9 mouse cellular contexts compared by ENCODE assay signal in the genomic region with DNA sequence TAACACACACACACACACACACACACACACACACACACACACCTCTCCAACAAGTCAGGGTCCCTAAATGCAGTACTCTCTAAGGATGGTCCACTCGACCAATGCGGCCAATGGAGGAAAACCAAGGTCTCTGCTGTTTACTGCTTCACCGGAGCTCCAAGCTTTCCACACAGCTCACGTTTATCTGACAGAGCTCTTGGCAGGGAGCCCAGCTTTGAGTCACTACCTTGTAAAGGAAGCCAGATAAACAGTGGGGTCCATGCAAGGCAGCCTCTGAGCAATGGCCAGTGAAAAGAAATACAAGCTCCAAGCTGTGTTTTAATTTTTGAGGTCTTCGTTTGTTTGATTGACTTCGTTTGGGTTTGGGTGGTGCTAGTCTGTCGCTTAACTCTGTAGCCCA.
A peak's percentile ranks its signal among the peaks of the same experiment; 100 is the strongest.
DNase-seq lines count a peak whose midpoint lies in the region; ATAC-seq and TF ChIP-seq lines count a peak whose summit lies in the region.
"Had no signal": no experiment of that assay in that cellular context is flagged by ENCODE, and none has a peak within 500 bp of the region (broad histone marks: within the 10 kb centered on the region; RNA-seq: fewer than 3 reads in every experiment).

No protein-coding gene starts in this region.

- H3K9ac ChIP-seq in forebrain, embryonic 14.5 days (ENCODE audit: low read length) = no peak overlapping the region
- no peak overlapping the region for H3K9ac ChIP-seq in intestine, embryonic 14.5 days (ENCODE audit: low read length)
- H3K9ac ChIP-seq in neural tube, embryonic 15.5 days (replicated peaks) = no peak overlapping the region

- DNase-seq in NIH3T3 (ENCODE audit: low read depth) (peak; percentile 96), liver (peak; percentile 80)
- peak; percentile 96 for DNase-seq in adrenal gland, postnatal 14 days
- DNase-seq in forebrain, embryonic 14.5 days (ENCODE audit: low spot score) = peak; percentile 91
- DNase-seq in intestine, embryonic 14.5 days (ENCODE audit: low spot score) = peak; percentile 87
- no peak for DNase-seq in thymus, adult 2 months
- no peak for DNase-seq in gastrocnemius, adult 8-10 months (ENCODE audit: low spot score in 2 of 2)

- ATAC-seq in forebrain, embryonic 14.5 days = peak; percentile 54
- peak; percentile 86 for ATAC-seq in intestine, embryonic 14.5 days (replicated peaks; ENCODE audit: low FRiP score, low TSS enrichment, low read depth)
- ATAC-seq in neural tube, embryonic 15.5 days (ENCODE audit: low FRiP score) = peak; percentile 59; the same call in 1 of the 2 replicates

- TF ChIP-seq CTCF in thymus, adult 2 months (IDR thresholded peaks at IDR 0.05; ENCODE audit: borderline replicate concordance, control insufficient read depth, extremely low read depth, insufficient read depth, low read length, poor library complexity) = no peak

- WGBS in forebrain, embryonic 14.5 days = 20% methylated on average over 7 of the region's 7 CpGs
- WGBS in intestine, embryonic 14.5 days = 13% methylated on average over 7 of the region's 7 CpGs
- 39% methylated on average over 7 of the region's 7 CpGs for WGBS in neural tube, embryonic 15.5 days
- 51% methylated on average over 7 of the region's 7 CpGs for WGBS in thymus, adult 2 months

- H3K27me3 ChIP-seq in forebrain, embryonic 14.5 days (replicated peaks; ENCODE audit: control insufficient read depth, insufficient read depth, low read length) = peaks cover 4% of the 10 kb centered on the region; the same call in 1 of the 2 replicates
- no peaks in the 10 kb centered on the region; the same call in 1 of the 2 replicates for H3K27me3 ChIP-seq in intestine, embryonic 14.5 days (replicated peaks; ENCODE audit: control insufficient read depth, insufficient read depth, low read length)
- H3K27me3 ChIP-seq in neural tube, embryonic 15.5 days (replicated peaks) = peaks cover 18% of the 10 kb centered on the region
- no peaks in the 10 kb centered on the region for H3K27me3 ChIP-seq in thymus, adult 2 months (ENCODE audit: control insufficient read depth, insufficient read depth, low read length)

- H3K4me1 ChIP-seq in forebrain, embryonic 14.5 days (ENCODE audit: control insufficient read depth, insufficient read depth, low read length) = peaks cover 15% of the 10 kb centered on the region
- peaks cover 23% of the 10 kb centered on the region for H3K4me1 ChIP-seq in intestine, embryonic 14.5 days (replicated peaks; ENCODE audit: control insufficient read depth, insufficient read depth, low read length)
- peaks cover 9% of the 10 kb centered on the region for H3K4me1 ChIP-seq in neural tube, embryonic 15.5 days
- no peaks in the 10 kb centered on the region; the same call in 1 of the 2 replicates for H3K4me1 ChIP-seq in thymus, adult 2 months (replicated peaks; ENCODE audit: control insufficient read depth, insufficient read depth, low read length)

- TF ChIP-seq POLR2A in thymus, adult 2 months (IDR thresholded peaks at IDR 0.05; ENCODE audit: control insufficient read depth, extremely low read depth, insufficient read depth, low read length, poor library complexity) = no peak

- peak overlapping the region; percentile 28; the same call in 1 of the 2 replicates for H3K27ac ChIP-seq in forebrain, embryonic 14.5 days (ENCODE audit: low read depth, low read length)
- H3K27ac ChIP-seq in intestine, embryonic 14.5 days (ENCODE audit: low read depth) = peak overlapping the region; percentile 77
- no peak overlapping the region for H3K27ac ChIP-seq in neural tube, embryonic 15.5 days (replicated peaks)
- H3K27ac ChIP-seq in thymus, adult 2 months (ENCODE audit: control insufficient read depth, insufficient read depth, low read length) = no peak overlapping the region

- H3K9me3 ChIP-seq in forebrain, embryonic 14.5 days (replicated peaks; ENCODE audit: control insufficient read depth, low read length) = no peaks in the 10 kb centered on the region
- no peaks in the 10 kb centered on the region for H3K9me3 ChIP-seq in intestine, embryonic 14.5 days (ENCODE audit: control insufficient read depth, low read length)
- no peaks in the 10 kb centered on the region for H3K9me3 ChIP-seq in neural tube, embryonic 15.5 days (replicated peaks)

- H3K4me3 ChIP-seq in forebrain, embryonic 14.5 days (ENCODE audit: low read depth, low read length) = no peak overlapping the region
- no peak overlapping the region for H3K4me3 ChIP-seq in intestine, embryonic 14.5 days (ENCODE audit: low read depth, low read length)
- H3K4me3 ChIP-seq in neural tube, embryonic 15.5 days (replicated peaks) = no peak overlapping the region
- no peak overlapping the region for H3K4me3 ChIP-seq in thymus, adult 2 months (ENCODE audit: control insufficient read depth, insufficient read depth, low read length)
- H3K4me3 ChIP-seq: myocyte had no signal

- H3K36me3 ChIP-seq in forebrain, embryonic 14.5 days (ENCODE audit: control insufficient read depth, insufficient read depth, low read length) = no peaks in the 10 kb centered on the region
- no peaks in the 10 kb centered on the region for H3K36me3 ChIP-seq in intestine, embryonic 14.5 days (ENCODE audit: control insufficient read depth, insufficient read depth, low read length)
- H3K36me3 ChIP-seq in neural tube, embryonic 15.5 days = no peaks in the 10 kb centered on the region
- H3K36me3 ChIP-seq in thymus, adult 2 months (ENCODE audit: control insufficient read depth, insufficient read depth, low read length) = no peaks in the 10 kb centered on the region

- H3K4me2 ChIP-seq in forebrain, embryonic 14.5 days (ENCODE audit: low read length) = no peak overlapping the region
- H3K4me2 ChIP-seq in intestine, embryonic 14.5 days (ENCODE audit: low read length) = no peak overlapping the region
- no peak overlapping the region for H3K4me2 ChIP-seq in neural tube, embryonic 15.5 days

Comparison
In these comparisons a context has a peak if more than half of its experiments do, and no peak if none do; other contexts are left out.
1. DNase-seq: peak in NIH3T3 (single experiment), adrenal gland, postnatal 14 days (single experiment), forebrain, embryonic 14.5 days (single experiment), intestine, embryonic 14.5 days (single experiment) and liver (single experiment); none in thymus, adult 2 months (single experiment) and gastrocnemius, adult 8-10 months (0 of 2).
2. H3K27ac ChIP-seq: peak in forebrain, embryonic 14.5 days (single experiment) and intestine, embryonic 14.5 days (single experiment); none in neural tube, embryonic 15.5 days (single experiment) and thymus, adult 2 months (single experiment).
3. Peak in every context shown above with its lines, with median percentiles within 50 percentile points of each other: ATAC-seq.